12 mouse cellular contexts compared by ENCODE assay signal in the genomic region with DNA sequence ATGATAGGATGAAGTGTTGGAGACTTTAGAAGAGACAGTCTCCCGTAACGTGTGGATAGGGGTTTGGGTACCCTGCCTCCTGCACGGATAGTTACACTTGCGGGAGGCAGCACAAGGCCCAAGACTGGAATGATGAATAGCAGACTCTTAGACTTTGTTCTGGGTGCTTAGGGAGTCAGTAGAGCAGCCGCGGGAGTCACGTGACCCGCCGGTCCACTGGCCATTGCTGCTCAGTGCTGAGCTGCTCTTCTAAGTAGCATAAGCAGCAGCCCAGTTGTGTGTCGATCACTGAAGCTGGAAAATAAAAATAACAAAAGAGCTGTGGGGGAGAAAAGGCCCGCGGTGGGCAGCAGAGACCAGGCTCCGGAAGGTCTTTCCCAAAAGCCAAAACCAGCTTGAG.
DNase-seq lines count a peak whose midpoint lies in the region; ATAC-seq and TF ChIP-seq lines count a peak whose summit lies in the region.
"Had no signal": no experiment of that assay in that cellular context is flagged by ENCODE, and none has a peak within 500 bp of the region (broad histone marks: within the 10 kb centered on the region; RNA-seq: fewer than 3 reads in every experiment).

No protein-coding gene starts in this region.

- no peaks in the 10 kb centered on the region for H3K36me3 ChIP-seq in E14TG2a.4 (ENCODE audit: insufficient read depth, low read length)
- no peaks in the 10 kb centered on the region for H3K36me3 ChIP-seq in forebrain, embryonic 11.5 days (ENCODE audit: control insufficient read depth, insufficient read depth, low read length)
- H3K36me3 ChIP-seq in intestine, embryonic 15.5 days, result 0 out of 2 replicates have a peak, but pooled peaks cover 3% of the 10 kb centered on the region

- peaks cover 10% of the 10 kb centered on the region for H3K4me1 ChIP-seq in E14TG2a.4 (replicated peaks; ENCODE audit: low read depth, low read length)
- H3K4me1 ChIP-seq in forebrain, embryonic 11.5 days (replicated peaks; ENCODE audit: control insufficient read depth, insufficient read depth, low read length), result peaks cover 3% of the 10 kb centered on the region; the same call in 1 of the 2 replicates
- peaks cover 3% of the 10 kb centered on the region; the same call in 1 of the 2 replicates for H3K4me1 ChIP-seq in intestine, embryonic 15.5 days (replicated peaks)

- no peak overlapping the region for H3K4me2 ChIP-seq in forebrain, embryonic 11.5 days (ENCODE audit: low read depth, low read length, severe bottlenecking)
- no peak overlapping the region for H3K4me2 ChIP-seq in intestine, embryonic 15.5 days (replicated peaks)
- H3K4me2 ChIP-seq: heart, embryonic 12.5 days had no signal

- H3K9ac ChIP-seq in forebrain, embryonic 11.5 days (ENCODE audit: low read length), result no peak overlapping the region
- H3K9ac ChIP-seq in intestine, embryonic 15.5 days, result no peak overlapping the region
- H3K9ac ChIP-seq: heart, embryonic 12.5 days had no signal

- peak overlapping the region; percentile 48; the same call in 1 of the 2 replicates for H3K4me3 ChIP-seq in E14TG2a.4 (replicated peaks; ENCODE audit: low read length)
- H3K4me3 ChIP-seq in forebrain, embryonic 11.5 days (ENCODE audit: low read depth, low read length), result no peak overlapping the region
- H3K4me3 ChIP-seq in intestine, embryonic 15.5 days (replicated peaks), result no peak overlapping the region
- H3K4me3 ChIP-seq: heart, embryonic 12.5 days had no signal

- 41% methylated on average over 13 of the region's 13 CpGs for WGBS in forebrain, embryonic 11.5 days
- 51% methylated on average over 13 of the region's 13 CpGs for WGBS in intestine, embryonic 15.5 days

- ATAC-seq in forebrain, embryonic 11.5 days (replicated peaks; ENCODE audit: low FRiP score), result 0 out of 2 replicates have a peak, but pooled peaks have one; percentile 28
- ATAC-seq in intestine, embryonic 15.5 days, result peak; percentile 59
- no peak for ATAC-seq in cerebellum, adult (ENCODE audit: insufficient number of reproducible peaks, low FRiP score, low TSS enrichment)
- no peak for ATAC-seq in megakaryocyte-erythroid progenitor cell, adult 5-6 weeks (replicated peaks; ENCODE audit: low FRiP score, low TSS enrichment, poor library complexity, severe bottlenecking)

- no peak for TF ChIP-seq CTCF in E14TG2a.4 (conservative IDR thresholded peaks at IDR 0.05; ENCODE audit: low read length)

- H3K9me3 ChIP-seq in E14TG2a.4 (ENCODE audit: low read length), result no peaks in the 10 kb centered on the region
- no peaks in the 10 kb centered on the region for H3K9me3 ChIP-seq in forebrain, embryonic 11.5 days (ENCODE audit: control insufficient read depth, low read length)
- no peaks in the 10 kb centered on the region for H3K9me3 ChIP-seq in intestine, embryonic 15.5 days

- H3K27me3 ChIP-seq in E14TG2a.4 (ENCODE audit: insufficient read depth, low read length), result no peaks in the 10 kb centered on the region
- H3K27me3 ChIP-seq in forebrain, embryonic 11.5 days (ENCODE audit: control insufficient read depth, insufficient read depth, low read length), result no peaks in the 10 kb centered on the region
- no peaks in the 10 kb centered on the region for H3K27me3 ChIP-seq in intestine, embryonic 15.5 days (replicated peaks)
- H3K27me3 ChIP-seq: heart, embryonic 12.5 days had no signal

- H3K27ac ChIP-seq in forebrain, embryonic 11.5 days (ENCODE audit: low read depth, low read length), result no peak overlapping the region
- H3K27ac ChIP-seq in intestine, embryonic 15.5 days, result peak overlapping the region; percentile 56; the same call in 1 of the 2 replicates
- H3K27ac ChIP-seq: macrophage had no signal

- no peak for DNase-seq in forebrain, embryonic 11.5 days (ENCODE audit: low spot score)
- peak; percentile 52 to 72 for DNase-seq in kidney, postnatal 4 days
- DNase-seq in lung, adult 18-20 months, result no peak
- no peak for DNase-seq in heart, adult 18-20 months
- DNase-seq: cerebellum, adult 11-12 months; liver had no signal

Comparison
In these comparisons a context has a peak if more than half of its experiments do, and no peak if none do; other contexts are left out.
1. ATAC-seq: peak in forebrain, embryonic 11.5 days (single experiment) and intestine, embryonic 15.5 days (single experiment); none in cerebellum, adult (single experiment) and megakaryocyte-erythroid progenitor cell, adult 5-6 weeks (single experiment).
2. DNase-seq: peak in kidney, postnatal 4 days (2 of 2); none in forebrain, embryonic 11.5 days (single experiment), lung, adult 18-20 months (0 of 2) and heart, adult 18-20 months (0 of 2).